Mouse (Mus musculus): ENCODE measurements around the gene Lep.

GRCm38 (mm10) chr6:29119990-29120389 lies 60.0 kb downstream of the Lep start:
- no peak for TF ChIP-seq CTCF (conservative IDR thresholded peaks at IDR 0.05; ENCODE audit: insufficient read depth, insufficient read length, low read depth, low read length)
- no peak for TF ChIP-seq POLR2A (IDR thresholded peaks at IDR 0.05; ENCODE audit: low read depth, low read length)
